Comparison of ENCODE assay signal across 17 mouse cellular contexts in genomic region chr5:88939782-88940181, GRCm38 (mm10). TPM values are rescaled to one million over a fixed set of nuclear protein-coding genes. Genes with fewer than 3 reads are reported as not detected.
DNase-seq lines count a peak whose midpoint lies in the region; ATAC-seq and TF ChIP-seq lines count a peak whose summit lies in the region.
"Had no signal": no experiment of that assay in that cellular context is flagged by ENCODE, and none has a peak within 500 bp of the region (broad histone marks: within the 10 kb centered on the region; RNA-seq: fewer than 3 reads in every experiment).

No protein-coding gene starts in this region.

- TF ChIP-seq CTCF in gastrocnemius, adult 2 months (IDR thresholded peaks at IDR 0.05), result no peak
- no peak for TF ChIP-seq CTCF in intestine, postnatal 0 days (IDR thresholded peaks at IDR 0.05; ENCODE audit: low read depth)

- intact Hi-C loops in gastrocnemius, adult 2 months (cut with DNase I), result loop anchor here (10.0 kb wide), 1 partner anchor 125 kb away; no protein-coding TSS in a partner anchor

- H3K4me1 ChIP-seq in brown adipose tissue, adult 24 weeks (ENCODE audit: control insufficient read depth, insufficient read depth, insufficient read length, low read length), result peaks cover 9% of the 10 kb centered on the region; the same call in 1 of the 2 replicates
- peaks cover 16% of the 10 kb centered on the region for H3K4me1 ChIP-seq in intestine, postnatal 0 days (replicated peaks; ENCODE audit: control insufficient read depth, insufficient read depth, low read length)
- H3K4me1 ChIP-seq in hindbrain, embryonic 11.5 days (replicated peaks; ENCODE audit: control insufficient read depth, insufficient read depth, low read length), result no peaks in the 10 kb centered on the region
- H3K4me1 ChIP-seq: hindbrain, embryonic 13.5 days had no signal

- H3K4me2 ChIP-seq in intestine, postnatal 0 days (replicated peaks; ENCODE audit: low read depth), result no peak overlapping the region
- no peak overlapping the region for H3K4me2 ChIP-seq in hindbrain, embryonic 11.5 days (replicated peaks; ENCODE audit: low read depth, low read length)
- H3K4me2 ChIP-seq: heart, embryonic 11.5 days; hindbrain, embryonic 13.5 days had no signal

- DNase-seq in gastrocnemius, adult 2 months, result no peak
- no peak for DNase-seq in gastrocnemius, postnatal 10 days
- DNase-seq in hindbrain, embryonic 11.5 days (ENCODE audit: low spot score), result no peak
- DNase-seq in thymus, postnatal 0 days (ENCODE audit: low spot score), result no peak
- DNase-seq: adrenal gland, adult 8-10 months; adrenal gland, postnatal 25 days; cerebellum, adult 18-20 months; cerebellum, adult 9-10 months; cerebellum, postnatal 14 days had no signal

- peak overlapping the region; percentile 93 for H3K27ac ChIP-seq in gastrocnemius, adult 2 months
- peak overlapping the region; percentile 64 for H3K27ac ChIP-seq in brown adipose tissue, adult 24 weeks (replicated peaks; ENCODE audit: low read depth, low read length)
- H3K27ac ChIP-seq in intestine, postnatal 0 days (ENCODE audit: low read depth, low read length), result no peak overlapping the region
- H3K27ac ChIP-seq in hindbrain, embryonic 11.5 days (ENCODE audit: low read depth, low read length), result no peak overlapping the region
- H3K27ac ChIP-seq: forebrain, embryonic 10.5 days; hindbrain, embryonic 13.5 days had no signal

- ATAC-seq in intestine, postnatal 0 days, result 0 out of 2 replicates have a peak, but pooled peaks have one; percentile 19
- no peak for ATAC-seq in hindbrain, embryonic 11.5 days (ENCODE audit: low FRiP score)
- ATAC-seq: activated CD4-positive, CD25-positive, alpha-beta regulatory T cell, adult 4 months; forebrain, embryonic 14.5 days; hindbrain, embryonic 16.5 days had no signal

- H3K27me3 ChIP-seq in intestine, postnatal 0 days (replicated peaks; ENCODE audit: control insufficient read depth, insufficient read depth, low read length), result no peaks in the 10 kb centered on the region
- no peaks in the 10 kb centered on the region for H3K27me3 ChIP-seq in hindbrain, embryonic 11.5 days (ENCODE audit: control insufficient read depth, insufficient read depth, low read length)
- H3K27me3 ChIP-seq: hindbrain, embryonic 13.5 days had no signal

- H3K9me3 ChIP-seq in intestine, postnatal 0 days (ENCODE audit: control insufficient read depth), result no peaks in the 10 kb centered on the region
- H3K9me3 ChIP-seq in hindbrain, embryonic 11.5 days (ENCODE audit: control insufficient read depth, low read length), result no peaks in the 10 kb centered on the region
- H3K9me3 ChIP-seq: forebrain, embryonic 10.5 days; hindbrain, embryonic 13.5 days had no signal

- 29% methylated on average over 2 of the region's 2 CpGs for WGBS in intestine, postnatal 0 days
- WGBS in hindbrain, embryonic 11.5 days, result 78% methylated on average over 2 of the region's 2 CpGs

- H3K4me3 ChIP-seq in gastrocnemius, adult 2 months, result peak overlapping the region; percentile 53
- no peak overlapping the region for H3K4me3 ChIP-seq in brown adipose tissue, adult 24 weeks (ENCODE audit: insufficient read depth, low read depth, low read length)
- no peak overlapping the region for H3K4me3 ChIP-seq in intestine, postnatal 0 days (ENCODE audit: low read depth, low read length)
- H3K4me3 ChIP-seq in hindbrain, embryonic 11.5 days (ENCODE audit: low read depth, low read length), result no peak overlapping the region
- H3K4me3 ChIP-seq: forebrain, embryonic 10.5 days; hindbrain, embryonic 13.5 days had no signal

- no peak overlapping the region for H3K9ac ChIP-seq in intestine, postnatal 0 days (ENCODE audit: low read depth, low read length)
- no peak overlapping the region for H3K9ac ChIP-seq in hindbrain, embryonic 11.5 days (ENCODE audit: low read depth, low read length)
- H3K9ac ChIP-seq: hindbrain, embryonic 13.5 days had no signal

- no peaks in the 10 kb centered on the region for H3K36me3 ChIP-seq in intestine, postnatal 0 days (ENCODE audit: control insufficient read depth, insufficient read depth)
- no peaks in the 10 kb centered on the region for H3K36me3 ChIP-seq in hindbrain, embryonic 11.5 days (ENCODE audit: control insufficient read depth, insufficient read depth, low read length)
- H3K36me3 ChIP-seq: forebrain, embryonic 10.5 days; hindbrain, embryonic 13.5 days had no signal

RNA-seq across cellular contexts. Expression of gene Slc4a4, which starts 53.2 kb away (rescaled TPM):
- 10 to 100 TPM; 14.0 to 19.8 TPM for total RNA-seq in gastrocnemius, adult 2 months (2021)
- 10 to 100 TPM; 11.3 to 11.7 TPM for total RNA-seq in gastrocnemius, postnatal 10 days (2021)
- 24.9 and 49.3 TPM in 2 replicates for polyA plus RNA-seq in brown adipose tissue, adult 24 weeks (2012; ENCODE audit: insufficient read depth, insufficient read length, missing spikeins)
- polyA plus RNA-seq in intestine, postnatal 0 days (2015; fragmentation: Nextera tagmentation; extraction: Ambion mirVana), result 4.6 and 5.4 TPM in 2 replicates
- polyA plus RNA-seq in hindbrain, embryonic 11.5 days (2014; fragmentation: Nextera tagmentation; extraction: Ambion mirVana), result 1.6 and 2.6 TPM in 2 replicates
- 1.1 and 1.5 TPM in 2 replicates for polyA plus RNA-seq in thymus, postnatal 0 days (2015; fragmentation: Nextera tagmentation; extraction: Ambion mirVana)

Comparison
In these comparisons a context has a peak if more than half of its experiments do, and no peak if none do; other contexts are left out.
1. H3K27ac ChIP-seq: peak in gastrocnemius, adult 2 months (single experiment) and brown adipose tissue, adult 24 weeks (single experiment); none in intestine, postnatal 0 days (single experiment) and hindbrain, embryonic 11.5 days (single experiment).